In the genomic region with DNA sequence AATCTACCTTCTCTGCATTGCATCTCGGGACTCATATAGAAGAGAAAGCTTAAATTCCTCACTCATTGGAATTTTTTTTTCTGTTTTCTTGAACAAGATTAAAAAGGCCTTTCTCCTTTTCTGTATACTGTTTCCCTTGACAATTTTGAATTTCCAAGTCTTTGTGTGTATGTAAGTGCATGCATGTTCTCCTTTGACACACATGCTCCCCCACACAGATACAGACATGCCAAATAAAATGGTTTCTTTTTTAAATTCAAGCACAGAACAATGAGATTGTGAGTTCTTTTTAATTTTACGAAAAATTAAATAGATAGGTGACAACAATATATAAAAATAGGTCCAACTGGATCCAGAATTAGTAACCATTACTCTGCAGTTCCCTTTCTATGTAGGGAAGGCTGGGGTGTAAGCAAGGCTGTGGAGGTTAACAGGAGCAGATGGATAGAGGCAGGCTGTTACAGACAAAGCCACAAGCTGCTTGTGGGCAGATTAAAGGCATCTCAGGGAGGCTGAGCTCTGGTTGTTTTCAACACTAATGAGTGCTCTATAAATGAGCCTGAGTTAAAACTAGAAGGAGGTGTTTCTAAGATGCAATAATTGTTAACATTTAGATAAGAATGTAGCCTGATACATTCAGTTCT, we compare ENCODE assay signal across 11 mouse cellular contexts. TPM values are rescaled to one million over a fixed set of nuclear protein-coding genes. Genes with fewer than 3 reads are reported as not detected.
DNase-seq lines count a peak whose midpoint lies in the region; ATAC-seq and TF ChIP-seq lines count a peak whose summit lies in the region.
"Had no signal": no experiment of that assay in that cellular context is flagged by ENCODE, and none has a peak within 500 bp of the region (broad histone marks: within the 10 kb centered on the region; RNA-seq: fewer than 3 reads in every experiment).

No protein-coding gene starts in this region.

- peaks cover 15% of the 10 kb centered on the region; the same call in 1 of the 2 replicates for H3K4me1 ChIP-seq in forebrain, embryonic 13.5 days
- H3K4me1 ChIP-seq in intestine, embryonic 16.5 days (ENCODE audit: control insufficient read depth, insufficient read depth, low read length), result peaks cover 3% of the 10 kb centered on the region; the same call in 1 of the 2 replicates
- no peaks in the 10 kb centered on the region for H3K4me1 ChIP-seq in liver, embryonic 11.5 days (replicated peaks; ENCODE audit: control insufficient read depth, insufficient read depth, low read length)
- H3K4me1 ChIP-seq: kidney, embryonic 15.5 days; limb, embryonic 12.5 days had no signal

- H3K27me3 ChIP-seq in forebrain, embryonic 13.5 days, result peaks cover 2% of the 10 kb centered on the region; the same call in 1 of the 2 replicates
- H3K27me3 ChIP-seq in intestine, embryonic 16.5 days (replicated peaks; ENCODE audit: control insufficient read depth, insufficient read depth, low read length), result no peaks in the 10 kb centered on the region
- H3K27me3 ChIP-seq in liver, embryonic 11.5 days (replicated peaks; ENCODE audit: control insufficient read depth, insufficient read depth, low read length), result no peaks in the 10 kb centered on the region
- H3K27me3 ChIP-seq: heart, embryonic 13.5 days; kidney, embryonic 15.5 days; limb, embryonic 12.5 days had no signal

- H3K4me3 ChIP-seq in layer of hippocampus, adult 2 months, result no peak overlapping the region; the same call in 1 of the 2 replicates
- no peak overlapping the region for H3K4me3 ChIP-seq in forebrain, embryonic 13.5 days
- H3K4me3 ChIP-seq in intestine, embryonic 16.5 days (ENCODE audit: low read length), result no peak overlapping the region
- no peak overlapping the region for H3K4me3 ChIP-seq in liver, embryonic 11.5 days (ENCODE audit: low read depth, low read length)
- H3K4me3 ChIP-seq: heart, embryonic 13.5 days; kidney, embryonic 15.5 days; limb, embryonic 12.5 days had no signal

- H3K27ac ChIP-seq in layer of hippocampus, adult 2 months, result peak overlapping the region; percentile 74
- peak overlapping the region; percentile 64 for H3K27ac ChIP-seq in forebrain, embryonic 13.5 days
- H3K27ac ChIP-seq in intestine, embryonic 16.5 days (ENCODE audit: low read length), result peak overlapping the region; percentile 2; the same call in 1 of the 2 replicates
- no peak overlapping the region for H3K27ac ChIP-seq in liver, embryonic 11.5 days (ENCODE audit: low read depth, low read length)
- H3K27ac ChIP-seq: heart, embryonic 13.5 days; kidney, embryonic 15.5 days; limb, embryonic 12.5 days had no signal

- WGBS in forebrain, embryonic 13.5 days, result 67% methylated on average over 2 of the region's 2 CpGs
- 74% methylated on average over 2 of the region's 2 CpGs for WGBS in intestine, embryonic 16.5 days
- WGBS in liver, embryonic 11.5 days, result 74% methylated on average over 2 of the region's 2 CpGs

- peak in 1 of 2 experiments; percentile 26 for DNase-seq in layer of hippocampus, adult 2 months (ENCODE audit: low spot score in 2 of 2)
- no peak for DNase-seq in layer of hippocampus, postnatal 25 days (ENCODE audit: extremely low spot score in 1 of 2, low spot score in 1 of 2)
- peak; percentile 34 for DNase-seq in telencephalon, adult 2 months (ENCODE audit: low read depth, low spot score)
- no peak for DNase-seq in left cerebral cortex, adult 8-10 months (ENCODE audit: low spot score in 2 of 2)
- no peak for DNase-seq in ovary, postnatal 36 days (ENCODE audit: low spot score)
- DNase-seq in liver, embryonic 11.5 days (ENCODE audit: low spot score), result no peak

- H3K9ac ChIP-seq in forebrain, embryonic 13.5 days, result no peak overlapping the region
- H3K9ac ChIP-seq in intestine, embryonic 16.5 days (ENCODE audit: low read depth, low read length), result no peak overlapping the region
- H3K9ac ChIP-seq in liver, embryonic 11.5 days (ENCODE audit: low read depth, low read length), result no peak overlapping the region
- H3K9ac ChIP-seq: heart, embryonic 13.5 days; kidney, embryonic 15.5 days; limb, embryonic 12.5 days had no signal

- H3K9me3 ChIP-seq in forebrain, embryonic 13.5 days (replicated peaks), result 0 out of 2 replicates have a peak, but pooled peaks cover 2% of the 10 kb centered on the region
- no peaks in the 10 kb centered on the region for H3K9me3 ChIP-seq in intestine, embryonic 16.5 days (ENCODE audit: control insufficient read depth, low read length)
- no peaks in the 10 kb centered on the region for H3K9me3 ChIP-seq in liver, embryonic 11.5 days (ENCODE audit: control insufficient read depth, low read length)
- H3K9me3 ChIP-seq: heart, embryonic 13.5 days; kidney, embryonic 15.5 days had no signal

- peak; percentile 92 for ATAC-seq in forebrain, embryonic 13.5 days
- ATAC-seq in intestine, embryonic 16.5 days, result peak; percentile 59
- no peak for ATAC-seq in liver, embryonic 11.5 days (replicated peaks; ENCODE audit: low FRiP score)

- H3K36me3 ChIP-seq in forebrain, embryonic 13.5 days (ENCODE audit: poor library complexity, severe bottlenecking), result no peaks in the 10 kb centered on the region
- no peaks in the 10 kb centered on the region for H3K36me3 ChIP-seq in intestine, embryonic 16.5 days (ENCODE audit: control insufficient read depth, insufficient read depth, low read length)
- H3K36me3 ChIP-seq in liver, embryonic 11.5 days (ENCODE audit: control insufficient read depth, insufficient read depth, low read length), result no peaks in the 10 kb centered on the region
- H3K36me3 ChIP-seq: heart, embryonic 13.5 days; kidney, embryonic 15.5 days; limb, embryonic 12.5 days had no signal

- H3K4me2 ChIP-seq in forebrain, embryonic 13.5 days, result no peak overlapping the region
- H3K4me2 ChIP-seq in intestine, embryonic 16.5 days (ENCODE audit: low read depth, low read length), result no peak overlapping the region
- H3K4me2 ChIP-seq in liver, embryonic 11.5 days, result no peak overlapping the region
- H3K4me2 ChIP-seq: heart, embryonic 13.5 days; kidney, embryonic 15.5 days; limb, embryonic 12.5 days had no signal

- no peak for TF ChIP-seq CTCF in layer of hippocampus, adult 2 months (conservative IDR thresholded peaks at IDR 0.05)

RNA-seq across cellular contexts. Expression of a gene that starts 31.6 kb away (rescaled TPM):
- total RNA-seq in layer of hippocampus, adult 2 months (2021), result 1,000 to 10,000 TPM; 2,121 to 2,268 TPM
- total RNA-seq in layer of hippocampus, postnatal 25 days (2021), result 1,000 to 10,000 TPM; 1,881 to 1,910 TPM
- 51.6 and 53.4 TPM in 2 replicates for polyA plus RNA-seq in forebrain, embryonic 13.5 days (2015; fragmentation: Nextera tagmentation; extraction: Ambion mirVana)
- 8.0 and 9.2 TPM in 2 replicates for polyA plus RNA-seq in intestine, embryonic 16.5 days (2015; fragmentation: Nextera tagmentation; extraction: Ambion mirVana)
- total RNA-seq in left cerebral cortex, adult 8-10 months (2022), result 1,000 to 10,000 TPM; 2,805 to 3,008 (median 2,879) TPM
- polyA plus RNA-seq in liver, embryonic 11.5 days (2014; fragmentation: Nextera tagmentation; extraction: Ambion mirVana), result 8.7 and 9.5 TPM in 2 replicates
